Mouse (Mus musculus) spleen, postnatal 4 days (tissue): Measurements from ENCODE around the gene Smg9.

Source experiments
- DNase-seq, 2 experiments: peaks; one replicate each; pipeline ENCODE4 v3.0.0; 2022; ENCODE audit warnings: low spot score in 2 of 2

The Smg9 gene

DNA sequence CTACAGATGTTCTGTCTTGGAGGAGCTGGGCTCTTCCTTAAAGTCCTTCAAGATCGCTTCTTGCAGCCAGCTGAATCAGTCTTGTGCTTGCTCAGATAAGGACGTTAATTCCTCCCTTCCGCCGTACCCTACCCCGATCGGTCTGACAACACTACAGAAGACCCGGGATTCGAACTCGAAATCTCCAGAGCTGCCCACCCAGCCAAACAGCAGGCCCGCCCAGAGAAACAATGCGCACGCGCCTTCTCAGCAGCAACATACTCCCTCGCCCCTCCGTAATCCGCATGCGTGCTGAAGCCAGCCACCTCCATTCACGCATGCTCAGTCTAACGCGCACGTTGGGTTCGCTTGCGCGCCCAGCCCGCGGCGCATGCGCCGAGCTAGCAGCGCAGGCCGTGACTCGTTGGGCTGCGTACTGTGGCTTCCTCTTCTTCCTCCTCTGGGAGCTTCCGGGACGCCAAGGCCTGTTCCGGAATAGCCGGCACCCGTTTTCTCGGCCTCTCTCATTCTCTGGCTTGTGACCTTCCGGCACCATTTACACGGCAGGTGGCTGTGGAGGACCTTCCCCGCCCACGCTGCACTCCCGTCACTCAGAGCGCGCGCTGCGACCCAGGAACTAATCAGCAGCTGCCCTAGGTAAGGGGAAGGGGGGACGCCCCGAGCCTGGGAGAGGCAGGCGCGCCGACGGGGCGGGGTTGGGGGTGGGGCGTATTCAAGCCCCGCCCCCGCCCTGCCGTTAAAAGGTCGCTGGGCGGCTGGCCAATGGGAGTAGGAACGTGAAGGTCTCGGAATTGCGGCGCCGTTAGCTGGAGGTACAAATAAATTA lies at the start of gene Smg9:
Smg9 (plus strand) TSS at position 364 of the 826 bp plus-strand sequence.
- DNase-seq: peak; percentile 96 to 98

DNA sequence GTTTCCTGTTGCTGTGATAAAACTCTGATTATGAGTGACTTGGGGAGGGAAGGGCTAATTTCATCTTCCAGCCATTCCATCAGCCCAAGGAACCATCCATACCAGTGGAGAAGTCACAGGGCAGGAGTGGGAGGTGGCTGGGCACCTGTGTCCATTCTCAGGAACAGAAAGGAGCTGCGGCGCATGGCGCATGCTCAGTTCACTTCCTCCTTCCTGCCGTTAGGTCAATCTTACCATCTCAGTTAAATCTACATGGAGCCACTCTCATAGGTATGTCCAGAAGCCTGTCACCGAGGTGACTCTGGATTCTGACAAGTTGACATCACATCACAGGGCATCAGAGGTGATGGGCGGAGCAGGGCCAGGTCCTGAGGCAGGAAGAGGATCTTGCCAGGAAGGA lies 43.8 kb upstream of the Smg9 start:
- no peak for DNase-seq

DNA sequence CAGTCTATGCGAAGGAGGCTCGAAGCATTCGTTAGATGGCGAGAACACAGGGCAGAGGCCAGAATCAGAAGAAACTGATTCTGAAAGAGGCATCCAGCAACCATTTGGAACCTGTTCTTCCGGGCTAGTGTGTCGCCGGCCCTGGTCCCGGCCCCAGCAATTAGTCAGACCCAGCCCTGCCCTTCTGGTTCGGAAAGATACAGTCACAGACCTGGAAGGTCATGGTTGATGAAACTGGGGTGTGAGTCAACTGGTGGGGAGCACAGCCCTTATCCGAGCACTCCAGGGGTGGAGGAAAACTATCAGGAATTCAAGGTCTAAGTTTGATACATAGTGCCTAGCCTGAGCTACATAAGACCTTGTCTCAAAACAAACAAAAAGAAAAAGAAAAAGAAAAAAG lies 43.3 kb upstream of the Smg9 start:
- DNase-seq: no peak

DNA sequence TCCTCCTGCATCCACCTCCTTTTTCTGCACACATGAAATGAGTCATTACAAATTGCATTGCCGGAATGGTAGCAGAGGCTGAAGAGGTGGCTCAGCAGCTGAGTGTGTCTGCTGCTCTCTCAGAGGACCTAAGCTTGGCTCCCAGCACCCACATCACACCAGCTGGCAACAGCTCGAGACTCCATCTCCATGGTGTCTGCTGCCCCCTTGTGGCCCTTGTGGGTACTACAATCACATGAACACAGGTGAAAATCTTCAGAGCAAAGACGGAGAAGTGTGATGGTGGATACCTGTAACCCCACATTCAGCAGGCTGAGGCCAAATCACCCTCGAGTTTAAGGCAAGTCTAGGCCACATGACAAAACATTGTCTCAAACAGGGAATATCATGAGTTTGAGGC lies 41.5 kb upstream of the Smg9 start:
- DNase-seq: peak; percentile 42 to 78

DNA sequence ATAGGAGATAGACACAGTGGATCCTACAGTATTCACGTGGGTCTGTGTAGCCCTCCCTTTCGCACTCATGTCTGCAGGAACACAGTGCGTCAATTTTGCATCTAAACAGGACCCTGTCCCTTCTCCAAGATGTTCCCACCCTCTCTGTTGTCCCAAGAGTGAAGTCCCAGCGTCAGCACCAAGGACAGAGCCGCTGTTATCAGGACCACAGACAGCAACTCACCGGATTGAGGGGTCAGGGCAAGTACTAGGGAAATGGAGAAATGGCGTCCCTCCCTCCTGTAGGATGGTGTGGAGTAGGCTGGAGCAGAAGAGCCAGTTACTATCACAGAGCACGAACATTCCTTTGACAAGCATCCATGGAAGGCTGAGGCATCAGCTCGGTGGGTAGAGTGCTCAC lies 40.1 kb upstream of the Smg9 start:
- DNase-seq: peak in 1 of 2 experiments; percentile 76

DNA sequence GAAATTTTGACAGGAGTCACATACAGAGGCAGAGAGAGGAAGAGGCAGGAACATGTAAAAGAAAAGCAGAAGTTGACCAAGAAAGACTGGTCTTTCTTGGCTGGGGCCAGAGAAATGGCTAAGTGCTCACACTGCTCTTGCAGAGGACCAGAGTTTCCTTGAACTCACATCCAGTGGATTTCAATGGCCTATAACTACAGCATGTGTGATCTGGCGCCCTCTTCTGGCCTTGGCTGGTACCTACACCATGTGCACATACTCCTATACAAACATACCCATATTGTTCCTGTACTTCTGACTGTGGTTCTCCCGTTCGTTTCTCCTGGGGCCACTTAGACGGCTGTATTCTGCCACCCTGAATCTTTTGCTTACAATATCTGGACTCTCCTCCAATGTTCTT lies 38.4 kb upstream of the Smg9 start:
- no peak for DNase-seq

DNA sequence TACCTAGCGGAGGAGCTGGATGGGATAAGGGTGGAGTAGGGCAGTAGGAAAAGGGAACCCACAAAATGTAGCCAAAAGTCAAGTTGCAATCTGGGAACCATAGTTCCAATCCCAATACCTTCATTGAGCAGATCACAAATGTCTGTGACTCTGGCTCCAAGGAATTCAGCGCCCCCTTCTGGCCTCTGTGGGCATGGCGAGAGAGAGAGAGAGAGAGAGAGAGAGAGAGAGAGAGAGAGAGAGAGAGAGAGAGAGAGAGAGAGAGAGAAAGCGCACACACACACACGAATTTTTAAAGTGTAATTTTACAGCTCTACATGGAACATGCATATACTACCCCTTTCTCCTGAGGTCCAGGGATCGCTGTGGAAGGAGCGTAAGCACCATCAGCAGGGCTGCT lies 36.2 kb upstream of the Smg9 start:
- DNase-seq: peak; percentile 71 to 86

DNA sequence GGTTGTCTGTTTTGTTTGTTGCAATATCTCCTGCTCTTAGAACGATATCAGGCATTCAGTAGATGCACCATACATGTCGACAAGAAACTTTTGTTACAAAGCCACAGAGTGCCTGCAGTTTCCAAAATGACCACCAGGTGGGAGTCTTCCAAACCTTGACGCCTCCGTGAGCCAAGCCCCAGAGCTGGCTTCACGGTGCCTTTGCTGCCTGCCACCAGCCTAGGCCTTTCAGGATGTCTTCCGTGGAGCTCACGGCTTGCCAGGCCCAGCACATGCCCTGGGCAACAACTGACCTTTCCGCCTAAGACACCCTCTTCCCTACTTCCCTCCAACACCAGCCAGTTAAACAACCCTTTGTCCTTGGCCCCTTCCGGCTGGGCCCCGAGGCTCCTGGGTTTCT lies 34.6 kb upstream of the Smg9 start:
- DNase-seq: peak; percentile 92 to 97

DNA sequence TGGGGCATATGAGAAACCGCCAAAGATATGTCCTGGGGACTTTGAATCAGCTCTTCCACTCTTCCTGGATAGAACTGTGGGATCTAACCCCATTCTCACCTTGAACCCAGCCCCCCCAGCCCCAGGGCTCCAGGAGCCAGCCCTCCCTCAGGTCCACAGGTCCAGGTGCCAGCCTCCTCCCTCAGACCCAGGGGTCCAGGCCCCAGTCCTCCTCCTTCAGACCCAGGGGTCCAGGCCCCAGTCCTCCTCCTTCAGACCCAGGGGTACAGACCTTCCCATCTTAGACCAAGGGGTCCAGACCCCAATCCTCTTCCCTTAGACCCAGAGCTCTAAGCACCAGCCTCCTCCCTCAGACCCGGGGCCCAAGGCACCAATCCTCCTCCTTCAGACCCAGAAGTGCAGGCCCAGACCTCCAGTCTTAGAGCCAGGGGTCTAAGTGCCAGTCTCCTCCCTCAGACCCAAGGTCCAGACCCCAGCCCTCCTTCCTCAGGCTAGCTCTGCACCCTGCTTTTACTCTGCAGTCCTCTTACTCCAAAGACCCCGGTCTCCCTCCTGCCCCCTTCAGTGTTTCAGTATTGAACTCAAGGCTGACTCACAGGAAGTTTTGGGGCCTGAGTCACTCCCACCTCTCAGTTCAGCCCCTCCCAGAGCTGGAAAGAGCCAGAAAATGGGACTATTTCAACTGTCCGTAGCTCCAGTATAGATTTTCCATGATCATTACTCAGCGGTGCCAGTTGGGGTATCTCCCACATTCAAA lies 34.0 kb upstream of the Smg9 start:
- no peak for DNase-seq

DNA sequence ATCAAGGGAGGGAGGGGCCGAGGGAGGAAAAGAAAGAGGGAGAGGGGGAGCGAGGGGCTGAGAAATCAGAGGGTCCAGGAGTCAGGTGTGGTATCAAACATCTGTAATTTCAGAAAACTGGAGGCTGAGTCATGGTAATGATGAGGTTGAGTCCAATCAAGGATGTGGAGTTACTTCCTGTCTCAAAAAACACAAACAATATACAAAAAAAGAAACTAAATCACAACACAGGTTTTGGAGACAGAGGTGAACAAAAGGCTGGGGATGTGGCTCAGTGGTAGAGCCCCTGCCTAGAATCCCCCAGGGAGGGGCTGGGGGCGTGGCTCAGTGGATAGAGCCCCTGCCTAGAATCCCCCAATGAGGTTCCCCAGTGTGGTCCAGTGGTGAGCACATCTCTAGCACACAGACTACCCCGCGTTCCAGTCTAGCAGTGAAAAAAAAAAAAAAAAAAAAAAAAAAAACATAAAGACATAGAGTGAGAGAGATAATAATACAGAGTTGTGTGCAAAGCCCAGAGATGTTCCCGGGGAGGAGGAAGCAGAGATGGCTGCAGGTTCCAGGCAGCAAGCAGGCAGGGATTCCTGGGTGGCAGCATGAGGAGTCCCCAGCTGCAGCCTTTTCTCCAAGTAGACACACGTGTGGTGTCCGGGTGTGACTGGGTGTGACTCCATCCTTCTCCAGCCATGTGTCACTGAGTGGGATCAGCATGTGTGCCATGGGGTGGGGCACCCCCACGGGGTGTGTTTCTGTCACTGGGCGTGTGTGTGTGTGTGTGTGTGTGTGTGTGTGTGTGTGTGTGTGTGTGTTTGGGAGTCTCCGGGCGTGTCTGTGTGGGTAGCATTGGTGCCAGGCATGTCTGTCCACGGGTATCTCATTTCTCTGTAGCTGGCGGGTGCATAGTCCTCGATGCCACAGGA lies 32.4 kb upstream of the Smg9 start:
- DNase-seq: no peak

DNA sequence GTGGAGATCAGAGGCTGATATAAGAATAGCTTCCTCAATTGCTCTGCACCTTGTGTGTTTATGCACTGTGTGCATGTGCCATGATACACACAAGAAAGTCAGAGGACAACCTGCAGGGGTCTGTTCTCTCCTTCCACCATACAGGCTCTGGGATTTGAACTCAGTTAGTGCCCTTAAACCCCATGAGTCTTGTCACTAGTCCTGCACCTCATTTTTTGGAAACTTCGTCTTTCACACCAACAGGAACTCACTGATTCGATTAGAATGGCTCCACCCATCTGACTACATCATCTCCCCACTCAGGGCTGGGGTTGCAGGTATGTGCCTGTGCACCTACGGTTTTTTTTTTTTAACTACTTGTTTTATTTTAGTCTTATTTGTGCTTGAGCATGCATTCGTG lies 31.2 kb upstream of the Smg9 start:
- no peak for DNase-seq

DNA sequence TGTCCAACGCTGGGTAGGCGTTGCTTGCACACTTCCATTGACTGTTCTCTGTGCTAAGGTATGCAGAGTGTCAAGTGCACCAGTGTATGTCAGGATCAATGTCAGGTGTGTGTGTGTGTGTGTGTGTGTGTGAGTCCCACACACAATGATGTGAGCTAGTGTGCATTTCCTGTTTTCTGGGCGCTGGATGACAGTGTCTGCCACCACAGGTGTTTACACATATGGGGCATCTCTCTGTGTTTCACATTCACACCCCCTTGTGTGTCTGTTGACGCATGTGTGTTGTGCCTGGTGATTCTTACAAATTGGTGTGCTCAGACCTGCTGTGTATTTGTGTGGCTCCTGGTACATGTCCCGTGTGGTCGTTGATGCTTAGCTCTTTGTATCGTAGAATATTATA lies 30.5 kb upstream of the Smg9 start:
- DNase-seq: no peak

DNA sequence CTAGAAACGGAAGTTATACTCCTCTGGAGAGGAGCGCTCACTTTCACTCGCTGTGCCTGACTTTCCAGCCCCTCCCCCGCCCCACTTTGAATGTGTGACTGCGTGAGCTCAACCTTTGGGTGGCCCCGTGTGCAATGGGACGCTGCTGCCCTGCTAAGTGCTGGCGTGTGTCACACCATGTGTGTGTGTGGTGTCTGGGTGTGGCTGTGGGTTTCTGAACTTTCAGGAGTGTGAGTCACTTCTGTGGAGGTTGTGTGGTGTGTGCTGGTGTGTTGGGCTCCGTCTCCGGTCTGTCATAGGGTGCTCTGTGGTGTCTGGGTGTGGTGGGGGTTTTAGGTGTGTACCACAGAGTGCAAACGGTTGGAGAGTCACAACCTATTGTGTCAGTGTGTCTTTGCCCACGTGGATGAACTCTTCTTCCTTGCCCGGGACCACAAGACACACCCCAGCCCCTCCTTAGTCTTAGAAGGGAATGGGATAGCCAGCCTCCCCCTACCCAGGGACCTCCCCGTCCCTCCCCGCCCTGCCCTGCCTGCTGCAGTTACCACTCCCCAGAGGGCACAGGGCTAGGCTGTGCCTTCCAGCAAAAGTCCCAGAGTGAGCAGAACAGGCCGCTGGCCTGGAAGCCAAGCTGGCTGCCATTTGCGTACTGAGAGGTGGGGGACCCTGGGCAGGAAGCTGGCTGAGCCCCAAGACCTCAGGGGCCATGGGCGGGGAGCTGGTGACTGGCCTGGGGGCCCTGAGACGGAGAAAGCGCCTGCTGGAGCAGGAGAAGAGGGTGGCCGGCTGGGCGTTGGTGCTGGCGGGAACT lies 29.5 kb upstream of the Smg9 start, which contains the start of gene Kcnn4:
Kcnn4 (plus strand) TSS at position 533 of the 811 bp plus-strand sequence.
- DNase-seq: peak; percentile 64 to 85

DNA sequence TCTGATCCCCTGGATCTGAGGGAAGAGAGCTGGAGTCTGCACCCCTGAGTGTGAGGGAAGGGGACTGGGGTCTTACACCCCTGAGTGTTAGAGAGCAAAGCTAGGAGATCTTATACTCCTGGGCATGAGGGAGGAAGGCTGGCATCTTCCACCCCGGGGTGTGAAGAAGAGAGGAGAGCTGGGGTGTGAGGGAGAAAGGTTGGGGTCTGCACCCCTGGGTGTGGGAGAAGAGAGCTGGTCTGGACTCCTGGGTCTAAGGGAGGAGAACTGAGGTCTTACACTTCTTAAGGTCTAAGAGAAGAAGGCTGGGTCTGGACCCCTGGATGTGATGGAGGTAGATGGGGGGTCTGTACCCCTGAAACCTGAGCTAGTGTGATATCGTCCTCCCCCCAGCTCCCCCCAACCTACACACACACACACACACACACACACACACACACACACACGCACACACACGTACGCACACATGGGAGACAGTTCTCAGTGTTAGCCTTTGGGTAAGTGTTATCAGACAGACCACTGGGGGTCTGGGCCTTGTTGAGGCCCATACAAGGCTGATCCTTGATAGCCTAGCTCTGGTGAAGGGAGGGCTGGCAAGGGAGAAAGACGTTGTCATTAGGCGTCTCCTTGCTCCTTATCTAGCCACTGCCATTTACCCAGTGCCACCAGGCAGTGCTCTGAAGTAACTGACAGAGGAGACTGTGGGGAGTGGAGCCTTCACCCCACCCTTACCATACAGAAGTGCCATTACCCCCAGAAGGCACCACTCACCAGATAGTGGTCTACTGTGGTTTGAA lies 28.2 kb upstream of the Smg9 start:
- DNase-seq: peak; percentile 79 to 86

DNA sequence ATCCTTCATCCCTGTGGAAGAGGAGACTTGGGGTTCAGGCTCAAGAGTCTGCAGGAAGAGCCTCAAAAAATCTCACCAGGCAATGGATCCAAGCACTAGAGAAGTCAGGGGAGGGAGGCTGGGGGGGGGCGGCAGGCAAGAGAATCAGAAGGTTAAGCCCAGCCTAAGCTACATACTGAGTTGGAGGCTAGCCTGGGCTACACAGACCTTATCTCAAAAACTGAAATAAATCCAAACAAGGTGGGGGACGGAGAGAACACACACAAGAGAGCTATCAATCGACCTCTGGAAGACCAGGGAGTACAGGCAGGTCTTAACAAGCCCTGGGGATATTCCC lies 27.6 kb upstream of the Smg9 start:
- DNase-seq: no peak

DNA sequence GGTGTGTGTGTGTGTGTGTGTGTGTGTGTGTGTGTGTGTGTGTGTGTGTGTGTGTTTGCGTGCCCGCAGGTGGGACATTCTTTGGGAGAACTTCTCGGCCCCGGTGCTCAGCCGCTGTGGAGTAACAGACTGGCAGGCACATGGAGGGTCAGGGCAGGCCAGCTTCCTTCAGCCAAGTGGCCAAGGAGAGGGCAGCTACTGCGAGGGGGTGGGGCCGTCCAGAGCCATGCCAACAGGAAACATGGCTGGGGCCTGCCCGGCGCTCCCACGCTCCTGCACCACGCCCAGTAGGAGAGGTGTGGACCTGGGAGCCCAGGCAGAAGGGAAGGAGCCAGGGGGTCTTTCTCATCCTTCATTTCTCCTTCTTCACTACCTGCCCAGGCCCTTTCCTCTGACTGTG lies 27.1 kb upstream of the Smg9 start:
- peak; percentile 78 to 88 for DNase-seq

DNA sequence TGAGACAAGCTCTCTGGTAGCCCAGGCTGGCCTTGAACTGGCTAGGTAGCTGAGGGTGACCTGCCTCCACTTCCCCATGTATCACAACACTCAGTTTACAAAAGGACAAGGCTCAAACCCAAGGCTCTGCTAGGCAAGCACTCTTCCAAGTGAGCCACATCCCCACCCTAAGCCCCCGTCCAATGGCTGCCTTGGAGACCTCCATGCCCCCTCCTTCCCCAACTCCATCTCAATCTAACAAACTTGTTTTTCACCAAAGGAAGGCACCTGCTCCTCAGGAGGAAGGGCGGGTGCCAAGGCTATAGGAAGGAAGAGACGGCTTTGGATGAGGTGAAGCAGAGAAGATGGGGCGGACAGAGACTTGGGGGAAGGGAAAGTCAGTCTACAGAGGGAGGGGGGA lies 26.6 kb upstream of the Smg9 start:
- peak in 1 of 2 experiments; percentile 75 for DNase-seq

DNA sequence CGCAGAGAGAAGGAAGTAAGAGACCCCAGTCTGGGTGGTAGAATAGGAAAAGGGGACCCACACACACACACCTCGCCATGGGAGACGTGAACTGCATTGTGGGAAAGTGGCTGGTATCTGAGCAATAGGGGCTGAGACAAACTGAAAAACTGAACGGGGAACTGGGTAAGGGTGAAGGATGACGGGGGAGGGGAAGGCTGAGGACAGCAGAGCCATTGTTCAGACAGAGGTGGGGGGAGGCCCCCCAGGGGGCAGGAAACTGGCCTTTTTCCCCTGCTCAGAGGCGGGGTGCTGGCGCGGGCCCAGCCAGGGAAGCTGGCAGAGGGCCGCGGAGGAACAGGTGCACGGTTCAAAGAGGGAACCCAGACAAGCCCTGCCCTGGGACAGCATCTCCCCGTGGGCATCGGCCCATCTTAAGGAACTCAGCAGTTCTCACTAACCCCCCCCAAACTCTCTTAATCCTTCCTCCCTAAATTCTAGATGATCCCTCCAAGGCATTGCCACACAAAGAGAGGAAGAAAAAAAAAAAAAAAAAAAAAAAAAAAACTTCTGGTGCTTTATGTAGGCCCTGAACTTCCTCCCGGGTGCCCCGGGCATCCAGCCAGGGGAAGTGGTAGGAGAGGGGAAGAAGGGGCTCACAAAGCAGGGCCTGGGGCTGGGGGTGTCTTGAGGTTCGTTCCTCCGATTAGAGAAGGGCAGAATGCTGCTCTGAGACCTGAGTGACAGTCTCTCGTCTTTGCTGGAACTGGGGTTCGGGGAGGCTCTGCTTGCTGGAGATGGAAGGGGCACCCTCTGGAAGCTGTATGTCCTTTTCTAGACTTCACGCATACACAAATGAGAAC lies 25.7 kb upstream of the Smg9 start:
- DNase-seq: peak; percentile 78 to 88

DNA sequence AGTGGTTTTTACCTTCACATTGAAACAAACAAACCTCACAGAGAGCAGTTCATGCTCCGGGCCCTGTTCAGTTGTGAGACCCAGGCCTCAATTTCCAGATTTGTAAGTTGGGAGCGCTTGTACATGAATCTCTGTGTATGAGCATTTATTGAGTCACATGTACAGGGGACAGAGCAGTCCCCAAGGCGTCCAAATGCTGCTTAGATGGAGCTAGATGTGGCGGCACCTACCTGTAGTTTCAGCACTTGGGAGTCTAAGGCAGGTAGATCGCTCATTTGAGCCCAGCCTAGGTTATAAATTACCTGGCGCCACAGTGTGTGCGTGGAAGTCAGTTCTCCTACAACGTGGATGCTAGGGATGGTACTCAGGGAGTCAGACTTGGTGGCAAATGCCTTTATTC lies 23.0 kb upstream of the Smg9 start:
- no peak for DNase-seq
